Mouse (Mus musculus) brain, embryonic 14.5 days (tissue): ENCODE results near the gene Svbp.

Experiments
- CTCF ChIP-seq: fragments of 200-500 bp; IDR thresholded peaks from 2 replicates; pipeline ENCODE4 v1.5.1; 2012; ENCODE audit warnings: inconsistent platforms, mild to moderate bottlenecking, moderate library complexity, borderline replicate concordance; ENCODE audit not compliant: insufficient read depth, insufficient read length; ENCODE audit errors: extremely low read depth
- POLR2A ChIP-seq: fragments of 200-500 bp; IDR thresholded peaks from 2 replicates; pipeline ENCODE4 v1.6.1; 2012; ENCODE audit warnings: mild to moderate bottlenecking, inconsistent platforms, borderline replicate concordance; ENCODE audit not compliant: poor library complexity, insufficient read depth, insufficient read length, severe bottlenecking; ENCODE audit errors: extremely low read depth

DNA sequence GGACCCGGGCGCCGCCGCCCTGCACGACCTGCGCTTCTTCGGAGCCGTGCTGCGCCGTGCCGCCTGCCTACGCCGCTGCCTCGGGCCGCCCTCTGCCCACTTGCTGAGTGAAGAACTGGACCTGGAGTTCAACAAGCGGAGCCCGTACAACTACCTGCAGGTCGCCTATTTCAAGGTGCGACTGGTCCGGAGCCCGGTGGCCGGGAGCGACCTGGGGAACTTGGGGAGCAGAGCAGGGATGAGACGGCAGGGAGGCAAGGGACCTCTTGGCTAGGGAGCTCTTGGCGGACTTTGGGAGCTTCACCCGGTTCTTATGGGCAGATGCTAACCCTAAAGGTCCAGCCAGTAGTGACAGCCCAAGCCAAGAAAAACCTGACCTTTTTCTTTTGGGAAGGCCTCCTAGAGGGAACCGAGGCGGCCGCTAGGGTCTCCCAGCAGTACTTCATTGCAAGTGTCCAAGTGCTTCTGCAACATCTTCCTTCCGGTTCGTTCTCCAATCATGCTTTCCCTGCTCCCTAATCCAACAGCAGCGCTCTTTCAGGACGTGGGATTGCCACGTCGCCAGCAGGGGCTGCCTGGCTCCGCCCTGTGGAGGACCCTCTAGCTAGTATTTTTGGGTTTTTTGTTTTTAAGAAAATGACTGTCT is 38.3 kb downstream of the Svbp start:
- peak; percentile 36; the same call in 1 of the 2 replicates for TF ChIP-seq CTCF
- no peak for TF ChIP-seq POLR2A
